Mouse (Mus musculus): ENCODE results near the gene Nap1l4.

Nap1l4 gene

DNA sequence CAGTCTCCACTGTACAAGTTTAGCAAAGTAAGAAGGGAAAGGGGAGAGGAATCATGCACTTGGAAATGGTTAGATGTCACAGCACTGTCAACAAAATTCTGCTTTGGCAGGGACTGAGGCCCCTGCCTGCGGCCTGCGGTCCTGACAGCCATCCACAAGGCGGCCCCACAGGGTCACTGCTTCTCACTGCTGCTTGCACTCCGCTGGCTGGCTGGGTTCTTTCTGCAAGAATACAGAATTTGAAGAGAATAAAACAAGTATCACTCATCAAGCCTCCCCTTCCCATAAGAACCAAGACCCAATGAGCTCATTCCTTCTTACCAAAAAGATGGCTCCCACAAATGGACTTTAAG, 34.5 kb downstream of the Nap1l4 start:
- no peak for DNase-seq (ENCODE audit: low read depth)

DNA sequence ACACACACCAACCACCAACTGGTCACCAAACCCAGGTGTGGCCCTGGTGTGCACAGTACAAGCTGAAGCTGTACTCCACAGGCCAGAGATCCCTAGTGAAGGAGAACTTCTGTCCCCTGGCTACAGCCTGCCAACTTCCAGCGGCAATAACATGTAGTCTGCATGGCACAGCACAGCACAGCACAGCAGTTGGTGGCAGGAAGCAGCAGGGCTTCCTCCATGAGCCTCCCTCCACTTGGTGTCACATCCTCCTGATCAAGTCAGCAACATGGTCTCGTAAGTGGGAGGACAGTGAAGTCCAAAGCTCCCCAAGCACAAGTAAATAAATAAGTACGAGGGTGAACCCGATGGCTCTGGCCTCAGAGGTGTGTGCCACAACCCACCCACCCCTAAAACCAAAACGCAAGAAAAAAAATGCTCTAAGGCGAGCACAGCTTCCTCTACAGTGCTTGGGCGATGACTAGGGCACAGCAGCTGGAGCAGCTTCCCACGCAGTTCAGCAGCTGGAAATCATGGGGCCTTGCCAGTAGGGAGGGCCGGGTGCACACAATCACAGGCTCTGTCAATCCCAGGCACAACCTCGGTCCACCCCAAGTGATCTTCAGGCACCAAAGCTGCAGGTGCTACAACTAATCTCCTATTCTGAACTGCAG, 35.0 kb downstream of the Nap1l4 start:
- peak; percentile 54 for DNase-seq (ENCODE audit: low read depth)

DNA sequence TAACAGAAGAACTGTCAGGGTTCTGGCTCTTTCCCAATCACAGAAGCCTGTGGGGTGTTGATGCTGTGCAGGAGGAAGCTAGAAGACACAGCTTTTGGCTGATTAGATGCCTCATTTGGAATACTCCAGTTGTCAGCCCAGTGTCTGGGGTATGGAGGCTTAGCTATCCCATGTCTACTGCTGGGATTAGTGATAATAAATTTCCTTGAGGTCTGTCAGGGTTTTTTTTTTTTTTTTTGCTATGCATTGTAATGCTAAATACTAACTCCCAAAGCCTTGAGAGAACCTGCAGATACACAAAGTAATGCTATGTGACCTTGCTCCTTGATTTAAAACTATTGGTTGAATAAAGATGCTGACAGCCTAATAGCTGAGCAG, 37.6 kb downstream of the Nap1l4 start:
- no peak for DNase-seq (ENCODE audit: low read depth)

DNA sequence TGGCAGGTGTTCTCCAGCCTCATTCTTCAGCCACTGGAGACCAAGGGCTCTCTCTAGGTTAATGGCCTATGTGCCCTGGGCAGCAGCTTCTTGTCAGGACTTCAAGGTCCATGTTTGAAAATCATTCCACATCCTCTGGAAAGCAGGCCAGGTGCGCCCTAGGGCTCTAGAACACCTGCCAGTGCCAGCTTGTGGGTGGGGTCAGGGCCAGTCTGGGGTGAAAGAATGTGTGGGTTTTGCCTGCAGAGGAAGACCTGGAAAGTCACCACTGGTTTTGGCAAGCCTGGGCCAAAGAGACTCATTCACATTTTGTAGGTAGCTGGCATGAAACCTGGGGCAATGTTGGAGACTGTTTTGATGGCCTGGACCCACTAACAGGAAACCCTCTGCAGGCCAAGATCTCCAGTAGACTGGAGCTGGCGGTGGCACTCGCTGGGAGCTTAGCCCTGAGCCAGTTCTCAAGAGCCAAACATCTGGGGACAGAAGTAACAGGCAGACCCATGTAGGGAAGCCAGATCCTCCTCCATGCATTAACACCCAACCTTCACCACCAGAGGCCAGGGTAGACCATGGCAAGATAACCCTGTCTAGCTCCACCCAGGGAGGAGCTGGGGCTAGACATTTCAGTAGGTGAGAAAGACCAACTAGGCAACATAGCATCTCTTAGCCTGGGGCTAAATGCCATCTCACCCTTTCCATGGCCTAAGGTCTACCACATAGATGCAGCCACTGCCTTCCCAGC, 38.1 kb downstream of the Nap1l4 start:
- no peak for DNase-seq (ENCODE audit: low read depth)

DNA sequence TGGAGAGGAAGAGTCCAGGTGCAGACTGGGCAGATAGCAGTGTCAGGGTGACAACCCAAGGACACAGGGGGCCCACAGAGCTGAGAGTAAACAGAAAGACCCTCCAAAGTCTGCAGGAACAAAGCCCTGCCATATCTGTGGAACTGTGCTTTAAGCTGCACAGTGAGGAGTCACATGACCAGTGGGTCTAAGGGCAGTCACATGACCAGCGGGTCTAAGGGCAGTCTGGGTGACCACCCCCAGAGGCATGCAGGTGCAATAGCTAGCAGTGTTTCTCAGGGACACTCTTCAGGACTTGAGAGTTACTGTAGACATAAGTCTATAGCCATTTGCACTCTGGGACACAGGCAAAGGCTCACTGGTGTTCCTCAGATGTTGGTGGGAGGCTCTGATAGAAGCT, 39.3 kb downstream of the Nap1l4 start:
- DNase-seq (ENCODE audit: low read depth), result no peak

DNA sequence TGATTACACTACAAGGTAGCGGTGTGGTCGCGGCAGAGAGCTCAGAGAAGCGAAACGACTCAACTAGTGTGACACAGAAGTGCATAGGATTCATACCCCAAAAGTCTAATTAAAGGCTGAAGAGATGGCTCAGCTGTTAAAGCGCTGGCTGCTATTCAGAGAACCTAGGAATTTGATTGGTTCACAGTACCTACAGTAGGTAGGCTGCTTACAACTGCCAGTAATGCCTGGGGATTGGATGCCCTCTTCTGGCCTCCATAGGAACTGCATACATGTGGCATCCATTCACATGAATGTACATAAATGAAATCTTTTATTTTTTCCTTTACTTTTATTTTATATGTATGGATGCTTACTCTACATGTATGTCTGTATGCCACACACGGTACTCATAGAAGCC, 42.2 kb downstream of the Nap1l4 start:
- DNase-seq (ENCODE audit: low read depth), result peak; percentile 78

DNA sequence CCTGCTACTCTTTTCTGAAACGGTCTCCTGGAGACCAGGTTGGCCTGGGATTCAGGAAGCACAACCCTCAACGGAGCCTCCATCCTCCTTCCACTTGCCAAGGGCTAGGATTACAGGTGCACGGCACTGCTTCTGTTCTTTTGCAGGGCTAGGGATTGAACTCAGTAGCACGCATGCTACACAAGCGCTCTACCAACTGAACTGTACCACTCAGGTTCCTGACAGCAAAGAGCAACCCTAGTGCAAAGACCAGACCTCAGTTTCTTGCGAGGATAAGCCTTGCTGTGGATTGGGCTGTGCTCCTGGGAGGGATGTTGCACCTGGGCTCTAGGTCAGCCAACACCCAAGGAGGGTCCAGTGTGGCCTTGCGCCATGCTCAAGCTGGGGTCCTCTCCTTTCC, 42.6 kb downstream of the Nap1l4 start:
- DNase-seq (ENCODE audit: low read depth), result no peak

GRCm38 (mm10) chr7:143505823-143506222, 43.1 kb downstream of the Nap1l4 start:
- DNase-seq (ENCODE audit: low read depth), result peak; percentile 78

DNA sequence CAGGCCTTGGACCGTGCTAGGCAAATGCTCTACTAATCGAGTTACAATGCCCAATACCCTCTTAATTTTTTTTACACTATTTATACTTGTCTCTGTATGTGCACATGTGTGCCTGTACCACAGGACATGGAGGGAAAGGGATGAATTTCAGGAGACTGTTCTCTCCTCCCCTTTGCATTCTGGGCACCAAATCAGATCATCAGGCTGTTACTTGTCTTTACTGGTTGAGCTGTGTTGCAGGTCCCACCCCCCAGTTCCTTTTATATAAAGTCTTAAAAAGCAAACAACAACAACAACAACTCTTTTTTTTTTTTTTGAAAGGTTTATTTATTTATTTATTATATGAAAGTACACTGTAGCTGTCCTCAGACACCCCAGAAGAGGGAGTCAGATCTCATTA, 43.5 kb downstream of the Nap1l4 start:
- no peak for DNase-seq (ENCODE audit: low read depth)

- no peak for DNase-seq (ENCODE audit: low read depth)
These were observed 45.0 kb downstream of the Nap1l4 start for GRCm38 (mm10) chr7:143503926-143504325.

DNA sequence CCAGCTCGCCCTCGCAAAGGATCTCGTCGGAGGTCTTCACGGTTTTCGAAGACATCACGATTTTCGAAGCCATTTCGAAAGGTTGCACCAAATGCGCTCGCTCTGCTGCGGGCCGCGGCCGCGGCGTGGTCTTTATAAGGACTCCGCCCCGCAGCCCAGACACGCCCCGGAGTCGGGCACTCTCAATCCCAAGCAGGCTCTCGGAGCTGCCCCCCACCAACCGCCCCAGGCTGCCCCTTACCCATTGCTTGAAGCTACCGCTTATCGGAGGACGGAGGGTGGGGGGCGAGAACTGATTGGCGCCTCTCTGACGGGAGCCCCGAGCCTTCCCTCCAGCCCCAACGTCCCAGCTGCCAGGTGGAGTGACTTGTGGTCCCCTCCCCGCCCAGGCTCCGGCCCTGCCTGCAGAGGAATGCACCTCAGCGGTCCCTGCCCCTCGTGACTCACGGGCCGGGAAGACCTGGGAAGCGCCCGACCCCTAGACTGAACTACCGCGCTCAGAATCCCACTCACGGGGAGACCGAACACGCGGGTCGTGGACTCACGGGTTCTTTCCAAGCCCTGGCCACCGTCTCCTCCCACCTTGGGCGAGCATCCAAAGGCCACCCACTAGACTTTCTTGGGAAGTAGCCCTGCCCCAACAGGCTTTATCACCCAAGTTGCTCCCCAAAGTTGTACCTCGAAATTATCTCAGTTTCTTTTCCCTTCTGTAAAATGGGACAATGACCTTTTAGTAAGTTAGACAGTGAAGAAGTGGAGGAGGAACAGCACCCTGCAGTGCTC, 46.3 kb downstream of the Nap1l4 start, which contains the start of gene Phlda2:
TSS of gene Phlda2 (minus strand) at position 733 of the 783 bp plus-strand sequence.
- no peak for DNase-seq (ENCODE audit: low read depth)

GRCm38 (mm10) chr7:143501643-143502417, 47.1 kb downstream of the Nap1l4 start:
- DNase-seq (ENCODE audit: low read depth), result no peak

GRCm38 (mm10) chr7:143500912-143501311, 48.0 kb downstream of the Nap1l4 start:
- no peak for DNase-seq (ENCODE audit: low read depth)

DNA sequence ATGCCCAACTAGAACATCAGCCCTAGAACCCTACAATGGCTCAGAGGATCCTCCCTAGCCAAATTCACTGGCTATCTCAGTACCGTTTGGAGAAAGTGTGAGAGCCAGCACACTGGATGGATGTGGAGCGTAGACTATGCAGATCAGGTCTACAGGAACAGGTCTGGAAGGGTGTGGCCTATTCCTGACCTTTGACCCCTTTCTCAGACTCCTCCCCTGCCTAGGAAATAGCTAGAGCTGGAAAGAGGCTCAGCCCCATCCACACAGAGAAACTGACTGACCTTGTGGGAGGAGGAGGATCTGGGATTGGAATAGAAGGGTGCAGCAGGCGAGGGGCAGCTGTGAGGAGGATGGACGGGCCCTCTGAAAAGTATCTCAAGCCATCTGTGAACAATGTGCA, 50.3 kb downstream of the Nap1l4 start:
- no peak for DNase-seq (ENCODE audit: low read depth)

- peak; percentile 59 for DNase-seq (ENCODE audit: low read depth)
These were observed 53.6 kb downstream of the Nap1l4 start for GRCm38 (mm10) chr7:143495104-143495961.

DNA sequence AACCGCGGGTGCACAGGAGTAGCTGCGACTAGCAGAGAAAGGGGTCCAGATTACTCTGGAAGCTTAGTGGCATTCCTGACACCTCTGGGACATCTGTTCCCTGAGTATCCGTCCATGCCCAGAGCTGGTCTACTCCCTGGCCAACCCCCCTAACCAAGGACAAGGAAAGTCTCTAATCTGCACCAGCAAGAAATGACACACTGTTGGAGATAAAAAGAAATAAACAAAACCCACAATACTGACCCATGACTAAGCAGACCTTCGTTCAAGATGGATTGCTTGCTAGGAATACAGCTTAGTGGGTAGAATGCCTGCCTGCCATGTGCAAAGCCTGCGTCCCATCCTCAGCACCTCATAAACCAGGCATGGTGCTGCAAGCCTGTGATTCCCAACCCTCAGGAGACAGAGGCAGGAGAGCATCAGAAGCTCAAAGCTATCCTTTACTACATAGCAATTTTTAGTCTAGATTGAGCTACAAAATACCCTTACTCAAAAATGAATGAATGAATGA, 55.2 kb downstream of the Nap1l4 start:
- DNase-seq (ENCODE audit: low read depth), result no peak

GRCm38 (mm10) chr7:143489735-143490134, 59.2 kb downstream of the Nap1l4 start:
- DNase-seq (ENCODE audit: low read depth), result no peak

DNA sequence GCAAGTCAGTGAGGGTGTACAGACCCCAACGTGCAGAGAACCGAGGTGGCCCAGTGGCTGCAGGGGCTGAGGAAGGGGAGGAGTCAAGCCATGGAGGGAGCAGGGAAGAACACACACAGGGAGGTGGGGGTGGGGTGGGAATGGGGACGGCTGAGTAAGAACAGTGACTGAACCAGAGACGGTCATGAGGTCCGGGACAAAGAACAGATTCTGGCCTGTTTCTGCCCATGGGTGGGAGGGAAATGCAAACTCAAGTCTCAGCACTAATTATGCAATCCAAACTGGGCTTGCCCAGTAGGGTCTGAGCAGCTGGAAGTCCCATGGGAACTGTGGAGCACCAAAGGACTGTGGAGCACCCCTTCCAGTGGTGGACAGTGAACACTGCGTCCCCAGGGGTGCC, 66.4 kb downstream of the Nap1l4 start:
- DNase-seq (ENCODE audit: low read depth), result no peak

- DNase-seq (ENCODE audit: low read depth), result no peak
These were observed 67.0 kb downstream of the Nap1l4 start for GRCm38 (mm10) chr7:143481806-143482387.

GRCm38 (mm10) chr7:143480498-143480897, 68.4 kb downstream of the Nap1l4 start:
- peak; percentile 55 for DNase-seq (ENCODE audit: low read depth)

DNA sequence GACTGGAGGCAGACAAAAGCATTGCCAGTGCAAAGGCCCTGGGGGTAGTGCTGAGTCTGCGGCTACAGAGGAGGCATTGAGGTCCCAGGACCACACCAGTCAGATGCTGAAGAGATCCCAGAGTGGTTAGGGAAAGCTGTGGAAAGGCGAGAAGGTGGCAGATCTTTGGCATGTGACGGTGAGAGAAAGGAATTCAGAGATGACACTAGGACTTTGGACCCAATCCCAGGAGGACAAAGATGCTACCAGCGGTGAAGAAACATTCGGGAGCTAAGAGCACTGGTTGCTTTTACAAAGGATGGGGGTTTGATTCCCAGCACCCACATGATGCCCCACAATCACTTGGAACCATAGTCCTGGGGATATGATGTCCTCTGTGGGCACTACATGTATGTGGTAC, 71.1 kb downstream of the Nap1l4 start:
- no peak for DNase-seq (ENCODE audit: low read depth)
